Mouse (Mus musculus) ES-Bruce4 (cell line): ENCODE results near the gene Mrpl54.

Experiments
- CTCF ChIP-seq: IDR thresholded peaks from one replicate; pipeline ENCODE4 v1.8.1; 2011; ENCODE audit warnings: low read depth, low read length
- EP300 ChIP-seq: IDR thresholded peaks from 2 replicates; pipeline ENCODE4 v1.6.1; 2011; ENCODE audit warnings: low read depth, low read length; ENCODE audit not compliant: insufficient read depth
- POLR2A ChIP-seq: IDR thresholded peaks from one replicate; pipeline ENCODE4 v1.8.1; 2011; ENCODE audit warnings: low read length; ENCODE audit not compliant: insufficient read depth

- TF ChIP-seq CTCF, result no peak
- no peak for TF ChIP-seq POLR2A
- no peak for TF ChIP-seq EP300
These were observed 42.8 kb upstream of the Mrpl54 start for GRCm38 (mm10) chr10:81309571-81309970.
